Mouse (Mus musculus) thymus, postnatal 10 days (tissue): ENCODE measurements at regions not wholly inside any gene's neighbourhood (a gene's known extent, or its start where the extent isn't known, plus 50 kb on each side); places are given as distances from the start of the nearest gene placed in this dataset.
A peak's percentile ranks its signal among the peaks of the same experiment; 100 is the strongest.

Source experiments
- DNase-seq, 2 experiments: peaks; one replicate each; pipeline ENCODE4 v3.0.0; 2021; ENCODE audit warnings: low spot score in 2 of 2

DNA sequence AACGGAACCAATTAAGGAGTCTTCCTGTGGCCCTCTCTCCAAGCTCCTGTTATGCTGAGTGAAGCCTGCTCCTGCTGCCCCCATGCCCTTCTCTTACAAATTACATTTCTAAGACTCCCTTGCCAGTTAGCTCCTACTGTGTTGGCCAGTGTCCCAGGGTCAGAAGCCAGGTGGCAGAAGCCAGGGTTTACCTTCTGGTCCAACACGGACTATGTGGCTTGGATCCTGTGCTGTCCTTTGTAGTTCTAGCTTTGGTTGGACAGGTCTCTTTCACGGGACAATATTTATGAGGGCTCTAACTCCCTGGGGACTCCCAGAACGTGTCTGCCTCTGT, 134.3 kb downstream of the Nufip1 start:
- no peak for DNase-seq

DNA sequence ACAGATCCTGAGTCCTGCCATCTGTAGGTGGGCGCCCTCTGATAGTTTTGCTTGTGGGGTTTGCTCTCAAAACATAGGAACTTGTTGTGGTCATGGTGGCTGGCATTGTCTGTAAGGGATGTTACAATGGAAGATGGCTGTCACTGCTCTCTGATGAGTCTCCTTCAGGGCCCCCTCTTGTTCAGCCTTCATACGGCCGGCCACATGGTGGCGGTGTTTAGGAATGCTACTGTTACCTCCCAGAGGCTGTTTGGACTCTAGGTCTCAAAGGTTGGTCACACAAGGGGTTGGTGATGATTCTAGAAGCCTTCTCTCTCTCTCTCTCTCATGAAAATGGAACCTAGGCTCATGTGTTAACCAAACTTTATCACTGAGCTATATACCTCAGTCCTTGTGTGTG, 137.0 kb downstream of the Nufip1 start:
- peak in 1 of 2 experiments; percentile 37 for DNase-seq

DNA sequence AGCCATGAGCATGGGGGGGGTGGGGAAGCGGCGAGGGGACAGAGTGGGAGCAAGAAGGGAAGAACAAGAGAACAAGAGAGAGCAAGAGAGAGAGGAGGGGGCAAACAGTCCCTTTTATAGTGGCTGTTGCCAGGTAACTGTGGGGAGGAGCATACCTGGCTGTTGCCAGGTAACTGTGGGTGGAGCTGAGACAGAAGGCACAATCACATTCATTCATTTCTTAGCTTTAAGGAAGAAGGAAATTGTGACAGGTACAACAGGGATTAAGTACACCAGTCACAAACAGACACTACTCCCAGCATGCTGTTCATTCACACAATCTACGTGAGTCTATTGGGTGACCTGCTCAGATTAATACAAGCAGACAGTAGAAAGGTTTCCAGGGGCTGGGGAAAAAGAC, 143.2 kb downstream of the Nufip1 start:
- no peak for DNase-seq

DNA sequence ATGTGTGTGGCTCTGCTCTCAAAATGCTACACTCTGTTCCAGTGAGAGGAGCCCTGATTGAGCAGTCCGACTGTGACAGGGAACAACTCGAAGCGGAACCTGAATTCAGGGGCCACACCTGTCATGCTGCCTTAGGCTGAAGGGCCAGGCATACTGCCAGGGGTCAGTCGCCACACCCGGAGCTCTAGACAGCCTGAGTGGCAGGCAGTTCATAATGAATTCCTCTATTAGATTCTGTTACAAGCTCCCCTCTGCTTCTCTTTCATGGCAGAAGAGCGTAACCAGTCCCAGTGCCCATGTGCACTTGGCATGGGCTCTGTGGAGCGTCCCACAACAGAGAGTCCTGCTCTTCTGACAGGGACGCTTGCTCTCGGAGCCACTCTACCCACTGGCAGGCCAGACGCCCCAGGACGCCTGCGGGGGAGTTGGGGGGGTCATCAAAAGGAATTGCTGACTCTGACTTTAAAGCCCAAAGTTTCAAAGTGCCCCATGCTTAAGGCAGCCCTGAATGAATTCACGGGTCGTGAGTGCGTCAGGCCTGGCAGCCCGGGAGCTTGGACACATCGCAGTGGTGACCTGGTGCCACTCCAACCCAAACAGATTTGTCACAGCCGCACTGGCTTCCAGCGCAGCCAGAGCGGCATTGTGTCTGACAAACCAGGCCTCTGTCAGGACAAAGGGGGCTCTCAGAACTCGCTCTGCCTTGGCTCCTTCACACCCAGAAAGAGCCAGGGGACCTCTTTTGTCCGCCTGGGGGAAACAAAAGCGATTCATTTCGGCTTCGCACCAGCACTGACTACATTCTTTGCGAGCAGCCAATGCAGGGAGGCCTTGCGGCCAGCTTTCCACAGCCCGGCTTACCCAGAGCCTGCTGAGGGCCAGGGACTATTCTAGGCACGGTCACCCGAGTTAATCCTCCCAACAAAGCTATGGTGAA, 144.1 kb downstream of the Nufip1 start:
- no peak for DNase-seq

DNA sequence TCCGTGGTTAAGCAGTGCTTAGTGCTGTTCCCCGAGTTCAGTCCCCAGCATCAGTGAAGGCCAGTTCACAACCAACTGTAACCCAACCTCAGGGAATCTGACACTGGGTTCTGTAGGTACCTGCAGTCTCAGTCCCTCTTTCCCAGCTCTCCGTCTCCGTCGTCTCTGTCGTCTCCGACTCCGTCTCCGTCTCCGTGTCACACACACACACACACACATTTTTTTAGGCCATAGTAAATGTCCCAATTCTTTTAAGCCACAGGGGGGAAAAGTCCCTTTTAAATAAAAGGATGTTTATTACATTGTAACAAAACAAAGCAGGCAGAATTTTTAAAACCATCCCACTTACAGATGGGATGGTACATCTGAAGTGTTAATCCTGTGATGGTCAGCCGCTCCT, 145.3 kb downstream of the Nufip1 start:
- DNase-seq: no peak

DNA sequence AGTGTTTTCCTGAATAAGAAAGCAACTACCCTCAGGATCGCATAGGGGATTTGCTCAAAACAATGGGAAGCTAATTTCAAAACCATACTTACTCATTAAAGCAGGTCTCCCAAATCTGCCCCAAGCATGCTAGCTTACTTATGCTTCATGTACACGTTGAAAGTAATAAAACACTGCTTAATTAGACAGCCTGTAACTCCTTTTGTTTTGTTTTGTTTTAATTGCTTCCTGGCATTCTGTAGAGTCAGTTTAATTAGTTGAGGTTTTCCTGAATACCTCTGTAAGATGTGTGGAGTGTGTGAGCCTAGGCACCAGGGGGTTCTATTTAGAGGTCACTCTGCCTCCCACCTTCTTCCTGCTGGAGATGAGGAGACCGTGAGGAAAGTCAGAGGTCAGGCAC, 147.9 kb downstream of the Nufip1 start:
- DNase-seq: no peak

DNA sequence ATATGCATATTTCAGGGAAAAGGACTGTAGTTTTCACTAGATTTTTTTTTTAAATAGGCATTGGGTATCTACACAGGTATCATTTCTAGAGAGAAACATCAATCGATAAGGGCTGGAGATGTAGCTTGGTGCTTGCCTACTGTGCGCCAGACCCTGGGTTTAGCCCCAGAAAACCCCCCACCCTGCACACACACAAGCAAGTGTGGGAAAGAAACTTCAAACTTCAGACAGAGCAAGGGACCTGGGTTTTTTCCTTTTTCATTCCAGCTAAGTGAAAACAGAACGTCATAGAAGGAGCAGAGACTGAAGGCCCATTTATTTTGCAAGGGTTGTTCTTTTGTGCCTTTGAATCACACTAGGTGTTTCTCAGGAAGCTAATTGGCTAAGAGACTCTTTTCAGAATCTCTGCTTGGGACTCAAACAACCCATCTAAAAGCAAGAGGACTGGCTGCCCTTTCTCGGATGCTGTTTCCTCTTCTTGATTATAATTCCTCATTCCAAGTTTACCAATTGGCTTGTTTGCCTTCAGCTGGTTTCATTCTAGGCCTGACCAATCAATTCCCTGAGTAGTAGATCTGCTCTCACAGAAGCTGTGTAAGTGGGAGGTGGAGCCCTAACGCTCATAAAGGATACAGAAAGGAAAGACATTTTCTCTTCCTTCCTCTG, 150.1 kb downstream of the Nufip1 start:
- DNase-seq: no peak

DNA sequence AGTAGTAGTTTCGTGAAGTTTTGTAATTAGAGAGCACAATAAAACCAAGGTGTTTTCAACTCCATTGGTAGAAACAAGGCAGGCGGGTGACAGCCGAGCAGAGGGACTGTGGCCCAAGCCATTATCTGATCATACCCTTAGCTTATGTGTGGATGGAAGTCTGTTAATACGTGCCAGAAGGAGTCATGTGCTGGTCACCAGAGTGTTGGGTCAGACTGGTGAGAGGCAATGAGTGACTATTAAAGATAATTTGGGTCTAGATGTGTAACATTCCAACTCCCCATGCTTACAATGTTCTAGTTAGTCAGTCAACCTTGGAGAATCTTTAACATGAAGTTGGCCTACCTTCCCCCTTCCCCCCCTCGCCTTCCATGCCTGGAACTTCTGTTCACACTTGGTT, 151.1 kb upstream of the Tsc22d1 start:
- no peak for DNase-seq

DNA sequence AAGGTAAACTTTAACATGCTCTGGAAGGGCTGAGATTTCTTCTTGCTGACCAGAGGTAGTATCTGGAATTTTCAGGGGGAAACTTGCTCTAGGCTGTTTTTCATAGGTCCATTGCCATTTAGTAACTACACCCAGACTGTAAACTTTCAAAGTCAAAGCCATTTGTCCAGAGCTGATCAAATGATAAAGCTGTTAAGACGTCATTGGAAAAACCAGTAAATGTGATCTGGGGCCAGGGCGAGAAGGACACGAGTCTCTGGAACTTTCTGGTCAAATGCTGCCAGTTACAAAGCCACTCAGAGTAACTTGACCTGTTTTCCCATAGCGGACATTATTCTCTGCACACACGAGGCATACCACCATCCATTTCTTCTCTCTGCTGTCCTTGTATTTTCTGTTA, 148.9 kb upstream of the Tsc22d1 start:
- DNase-seq: no peak

DNA sequence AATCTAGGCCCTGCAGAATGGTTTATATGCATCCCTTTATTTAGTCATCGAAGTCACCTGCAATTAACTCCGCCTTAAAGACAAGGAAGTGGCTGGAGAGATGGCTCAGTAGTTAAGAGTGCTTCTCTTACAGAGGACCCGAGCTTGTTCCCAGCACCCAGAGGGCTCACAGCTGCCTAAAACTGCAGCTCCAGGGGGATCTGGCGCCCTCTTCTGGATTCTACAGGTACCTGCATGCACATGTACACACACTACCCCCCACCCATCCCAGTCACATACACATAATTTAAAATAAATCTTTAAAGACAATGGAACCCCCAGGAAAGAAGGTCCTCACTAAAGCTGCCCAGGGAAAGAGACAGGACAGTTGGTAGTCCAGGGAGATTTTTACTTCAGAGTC, 148.5 kb upstream of the Tsc22d1 start:
- no peak for DNase-seq

DNA sequence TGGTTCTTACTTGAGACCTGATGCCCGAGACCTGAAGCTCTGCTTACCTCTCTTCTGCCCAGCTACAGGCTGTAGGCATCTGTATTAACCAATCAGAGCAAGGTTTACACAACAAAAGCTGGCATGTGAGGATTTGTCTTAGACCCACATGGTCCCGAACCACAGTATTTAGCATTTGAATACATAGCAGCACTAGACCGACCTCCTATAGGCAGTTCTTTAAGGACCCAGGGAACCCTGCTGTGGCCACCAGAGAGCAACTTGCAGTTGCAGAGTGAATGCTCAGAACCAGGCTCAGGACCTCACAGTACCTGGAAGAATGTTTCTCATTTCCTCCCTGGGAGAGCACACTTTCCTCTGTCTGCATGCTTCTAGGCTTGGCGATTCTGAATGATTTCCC, 147.7 kb upstream of the Tsc22d1 start:
- DNase-seq: no peak

DNA sequence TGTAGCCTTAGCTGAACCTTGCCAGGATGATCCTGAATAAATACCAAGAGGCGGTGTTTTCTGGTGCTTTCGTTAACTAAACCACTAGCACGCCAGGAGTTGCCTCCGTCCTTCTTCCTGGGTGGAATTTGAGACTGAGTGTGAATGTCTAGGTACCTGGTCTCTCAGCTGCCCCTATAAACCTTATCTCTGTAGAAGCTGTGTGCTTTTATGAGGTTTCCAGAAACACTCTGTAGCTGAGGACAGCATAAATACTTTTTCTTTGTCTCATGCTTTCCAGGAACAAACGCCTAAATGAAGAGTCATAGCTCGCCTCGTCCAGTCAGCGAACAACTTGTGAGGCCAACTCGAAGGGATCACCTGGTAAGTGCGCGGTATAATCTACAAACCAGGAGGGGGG, 143.6 kb upstream of the Tsc22d1 start:
- DNase-seq: no peak

DNA sequence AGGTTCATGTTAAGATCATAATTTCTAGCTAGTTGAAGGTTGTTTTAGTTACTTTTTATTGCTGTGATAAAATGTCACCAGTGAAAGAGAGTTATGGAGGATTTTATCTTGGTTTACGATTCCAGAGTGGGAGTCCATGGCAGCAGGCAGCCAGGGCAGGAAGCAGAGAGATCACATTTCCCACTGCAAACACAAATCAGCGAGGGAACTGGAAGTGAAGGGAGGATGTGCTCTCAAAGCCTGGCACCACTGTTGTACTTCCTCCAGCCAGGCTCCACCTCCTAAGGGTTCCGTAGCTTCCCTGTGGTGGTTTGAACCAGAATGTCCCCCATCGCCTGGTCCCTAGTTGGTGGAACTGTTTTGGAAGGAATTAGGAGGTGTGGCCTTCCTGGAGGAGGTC, 141.9 kb upstream of the Tsc22d1 start:
- DNase-seq: no peak

DNA sequence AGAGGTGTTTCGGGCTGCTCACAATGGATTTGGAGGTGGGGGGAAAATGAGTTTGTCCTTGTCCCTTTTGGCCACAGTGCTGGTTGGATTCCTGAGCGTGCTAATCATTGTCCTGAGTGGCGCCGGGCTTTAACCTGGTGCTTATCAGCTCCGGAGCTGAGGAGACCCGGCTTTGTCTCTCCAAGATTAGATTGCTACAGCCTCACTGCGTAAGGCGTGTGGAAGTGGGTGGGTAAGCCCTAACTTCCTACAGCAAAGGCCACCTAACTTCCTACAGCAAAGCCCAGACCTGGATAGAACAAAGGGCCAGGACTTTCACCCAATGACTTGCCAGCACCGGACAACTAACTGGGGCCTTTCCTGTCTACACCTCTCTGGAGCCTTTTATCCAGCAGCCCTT, 138.1 kb upstream of the Tsc22d1 start:
- no peak for DNase-seq

DNA sequence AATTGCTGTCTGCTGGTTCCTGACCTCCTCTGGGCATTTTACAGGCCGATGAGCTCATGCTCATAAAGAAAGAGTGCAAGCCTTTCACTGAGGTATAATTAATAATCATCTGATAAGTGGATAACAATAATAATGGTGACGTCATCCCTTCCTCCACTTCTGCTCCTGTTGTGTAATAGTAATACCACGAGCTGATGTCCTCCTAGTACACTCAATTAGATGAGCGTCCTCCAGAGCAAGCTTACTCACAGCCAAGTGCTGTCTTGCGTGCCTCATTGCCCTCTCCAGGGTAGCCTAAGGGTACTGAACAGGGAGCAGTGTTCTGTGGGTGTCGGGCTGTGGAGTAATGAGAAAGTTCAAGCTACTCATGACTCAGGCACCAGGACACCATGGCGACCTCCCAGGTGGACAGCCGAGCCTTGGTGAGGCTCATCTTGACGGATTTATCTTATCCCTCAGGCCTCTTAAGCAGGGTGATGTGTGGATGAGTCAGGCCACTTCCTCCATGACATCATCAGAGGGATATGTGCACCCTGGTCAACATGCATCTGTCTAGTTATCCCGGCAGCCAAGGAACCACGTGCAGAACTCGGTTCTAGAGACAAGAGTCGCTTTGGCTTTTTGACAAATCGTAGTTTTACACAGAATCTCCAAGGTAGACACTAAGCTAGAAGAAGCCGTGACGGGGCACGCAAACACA, 135.9 kb upstream of the Tsc22d1 start:
- no peak for DNase-seq

DNA sequence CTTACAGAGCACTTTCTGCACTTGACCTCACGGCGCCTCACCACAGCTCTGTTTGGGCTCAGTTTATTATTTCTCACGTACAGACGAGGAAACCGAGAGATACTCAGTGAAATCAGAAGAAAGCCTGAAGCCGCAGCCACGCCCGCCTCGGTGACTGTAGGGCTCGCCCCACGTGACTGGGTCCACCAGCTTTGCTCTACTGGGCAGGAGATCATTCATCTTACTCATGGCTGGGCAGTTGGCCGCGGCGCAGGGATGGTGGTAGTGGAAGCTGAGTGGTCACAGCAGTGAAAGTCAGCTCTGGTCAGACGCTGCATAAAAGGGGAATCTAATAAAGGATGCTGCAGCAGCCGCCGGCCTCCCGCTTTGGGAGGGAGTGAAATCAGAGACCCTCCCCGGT, 135.2 kb upstream of the Tsc22d1 start:
- DNase-seq: no peak

DNA sequence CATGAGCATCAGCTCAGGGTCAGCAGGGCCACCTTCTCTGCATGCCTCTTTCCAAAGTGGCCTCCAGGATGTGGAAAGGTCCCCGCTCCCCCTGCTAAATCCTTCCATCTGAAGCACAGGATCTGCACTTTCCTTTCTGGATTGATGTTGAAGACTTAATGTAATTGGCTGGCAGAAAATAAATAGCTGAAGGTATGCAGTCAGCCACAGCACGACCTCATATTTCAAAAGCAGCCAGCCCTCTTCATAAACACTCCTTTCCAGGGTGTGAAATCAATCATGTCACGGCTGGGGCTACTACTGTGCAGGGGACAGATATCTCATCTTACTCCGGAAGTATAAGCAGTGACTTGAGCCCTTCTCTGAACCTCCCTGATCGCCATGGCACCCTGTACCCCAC, 132.9 kb upstream of the Tsc22d1 start:
- DNase-seq: no peak

DNA sequence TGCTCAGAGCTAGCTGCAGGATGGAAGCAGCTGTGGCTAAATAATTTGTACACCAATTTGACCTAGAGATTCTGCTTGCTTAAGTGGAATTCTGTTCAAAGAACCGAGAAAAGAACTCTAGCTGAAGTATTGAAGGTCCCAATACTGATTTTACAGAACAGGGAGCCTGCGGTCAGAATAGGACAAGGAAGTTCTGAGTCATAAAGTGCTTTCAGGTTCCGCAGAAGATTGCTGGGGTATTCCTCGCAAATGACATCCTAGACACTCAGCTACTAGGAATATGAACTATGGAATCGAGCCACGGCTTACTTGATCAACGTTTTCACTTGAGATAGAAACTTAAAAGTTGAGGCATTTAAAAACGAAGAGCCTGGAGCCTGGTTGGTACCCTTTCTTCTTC, 127.0 kb upstream of the Tsc22d1 start:
- no peak for DNase-seq

DNA sequence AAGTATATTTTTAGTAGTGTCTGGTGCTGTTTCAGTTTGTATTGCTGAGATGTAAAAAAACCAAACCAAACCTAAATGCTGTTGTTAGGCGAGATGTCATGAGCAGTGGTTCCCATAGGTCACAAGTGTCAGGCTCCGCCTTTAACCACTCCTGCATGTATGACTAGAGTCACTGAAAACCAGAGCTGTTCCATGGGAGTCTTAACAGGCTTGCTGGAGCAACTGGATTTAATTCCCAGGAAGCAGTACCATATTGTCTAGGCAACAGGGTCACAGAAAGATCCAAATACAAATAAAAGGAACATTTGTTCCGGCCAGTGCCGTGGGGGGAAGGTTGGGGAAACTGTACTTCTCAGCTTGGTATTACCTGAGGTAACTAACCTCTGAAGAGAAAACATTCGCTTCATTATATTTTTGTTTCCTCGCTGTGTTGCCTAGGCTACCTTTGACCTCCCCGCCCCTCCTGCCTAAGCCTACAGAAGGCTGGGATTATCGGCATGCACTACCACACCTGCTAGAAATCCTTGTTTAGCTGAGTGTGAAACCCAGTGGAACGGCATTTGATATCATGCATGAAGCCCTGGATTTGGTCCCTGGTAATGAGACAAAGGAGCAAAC, 124.3 kb upstream of the Tsc22d1 start:
- no peak for DNase-seq

DNA sequence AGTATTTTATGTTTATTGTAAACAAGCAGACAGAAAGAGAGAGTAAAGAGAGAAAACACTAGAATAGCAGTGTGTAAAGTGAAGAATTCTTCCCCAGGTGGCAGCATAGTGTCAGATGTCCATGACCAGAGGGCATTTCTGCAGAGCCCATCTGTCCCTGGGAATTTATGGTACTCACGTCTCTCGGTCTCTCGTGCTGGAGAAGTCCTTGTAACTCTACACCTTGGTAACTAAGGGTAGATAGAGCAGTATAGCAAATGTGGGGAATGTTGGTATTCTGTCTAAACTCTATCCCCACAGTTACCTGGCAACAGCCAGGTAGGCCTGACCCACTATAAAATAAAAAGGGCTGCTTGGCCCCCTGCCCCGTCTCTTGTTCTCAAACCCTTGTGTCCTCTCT, 122.5 kb upstream of the Tsc22d1 start:
- no peak for DNase-seq

DNA sequence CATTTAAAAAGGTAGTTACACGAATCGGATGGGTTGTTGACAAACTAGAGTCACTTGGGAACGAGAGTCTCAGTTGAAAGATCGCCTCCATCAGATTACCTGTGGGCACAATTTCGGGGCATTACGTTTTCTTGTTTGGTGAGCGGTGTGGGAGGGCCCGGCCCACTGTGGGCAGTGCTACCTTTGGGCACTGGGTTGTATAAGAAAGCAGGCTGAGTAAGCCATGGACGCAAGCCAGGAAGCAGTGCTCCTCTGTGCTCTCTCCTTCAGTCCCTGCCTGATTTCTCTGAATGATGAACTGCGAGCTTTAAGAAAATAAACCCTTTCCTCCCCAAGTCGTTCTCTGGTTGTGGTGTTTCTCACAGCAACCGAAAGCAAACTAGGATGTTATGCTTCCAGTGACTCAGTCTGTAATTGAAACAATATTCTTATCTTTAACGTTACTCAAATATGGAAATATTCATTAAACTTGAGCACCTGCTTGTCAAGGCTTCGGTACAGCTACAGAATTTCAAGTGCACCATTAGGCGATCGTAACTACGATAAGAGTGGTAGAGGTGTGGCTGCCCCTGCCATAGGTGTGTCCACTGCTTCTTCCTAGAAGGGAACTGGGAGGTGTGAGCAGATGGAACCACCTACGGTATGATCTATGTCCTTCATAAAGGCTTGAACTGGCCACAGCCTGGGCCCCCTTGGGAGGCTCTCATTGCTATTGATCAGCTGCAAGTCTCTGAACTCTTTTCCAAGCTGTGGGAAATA, 119.2 kb upstream of the Tsc22d1 start:
- no peak for DNase-seq

DNA sequence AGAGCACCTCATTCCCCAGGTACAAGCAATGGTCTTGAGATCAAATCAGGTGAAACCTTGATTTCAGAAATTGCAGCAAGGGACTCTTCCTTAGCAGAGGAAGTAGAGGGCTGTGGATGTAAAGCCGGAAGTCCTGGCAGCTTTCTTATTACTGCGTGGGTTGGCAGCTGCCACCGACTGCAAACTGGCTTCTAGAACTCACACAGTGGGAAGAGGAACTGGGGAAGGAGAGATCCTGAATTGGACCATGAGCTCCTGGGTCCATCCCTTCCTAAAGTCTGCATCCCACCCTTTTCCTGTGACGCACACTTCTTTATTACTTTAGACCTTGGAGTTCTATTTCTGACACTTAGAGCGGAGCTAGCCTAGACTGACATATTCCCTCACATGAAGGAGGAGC, 116.9 kb upstream of the Tsc22d1 start:
- no peak for DNase-seq
